Mouse (Mus musculus): Measurements from ENCODE around the gene Gapvd1.

- TF ChIP-seq POLR2A (IDR thresholded peaks at IDR 0.05; ENCODE audit: low read depth, low read length) (no peak), CTCF (conservative IDR thresholded peaks at IDR 0.05; ENCODE audit: insufficient read depth, insufficient read length, low read depth, low read length) (no peak)
Measured at GRCm38 (mm10) chr2:34635249-34636165, 119.5 kb downstream of the Gapvd1 start.
